Mouse (Mus musculus): ENCODE results near the gene Adamts12.

Adamts12 gene

DNA sequence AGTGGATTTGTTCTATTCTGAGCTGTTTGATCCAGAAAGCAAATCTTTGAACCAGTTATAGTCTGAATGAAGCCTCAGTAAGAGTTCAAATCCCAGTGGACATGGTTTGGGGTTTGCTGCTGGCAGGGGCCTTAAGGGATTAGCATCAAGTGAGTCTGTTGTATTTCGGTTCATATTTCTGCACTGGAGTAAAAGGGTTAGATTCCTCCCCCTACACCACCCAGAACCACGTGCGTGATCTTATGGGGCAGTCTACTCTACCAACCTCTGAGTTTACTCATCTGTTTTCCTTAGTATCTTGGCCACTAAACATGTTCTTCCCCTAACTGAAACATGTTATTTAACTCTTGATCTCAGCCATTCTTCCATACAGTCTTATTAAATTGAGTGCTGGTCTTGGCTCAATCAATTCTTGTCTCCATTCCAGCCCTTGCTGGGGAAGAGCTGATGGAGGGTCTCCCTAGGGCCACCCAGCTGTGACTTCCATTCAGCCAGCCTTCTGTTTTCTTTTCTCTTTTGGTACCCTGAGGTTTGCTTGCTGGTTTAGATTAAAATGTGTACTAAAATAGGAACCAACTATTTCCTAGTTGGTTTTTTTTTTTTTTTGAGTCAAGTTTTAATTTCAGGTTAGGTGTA is 11.3 kb downstream of the Adamts12 start:
- no peak for DNase-seq (ENCODE audit: low read depth, low spot score)

DNA sequence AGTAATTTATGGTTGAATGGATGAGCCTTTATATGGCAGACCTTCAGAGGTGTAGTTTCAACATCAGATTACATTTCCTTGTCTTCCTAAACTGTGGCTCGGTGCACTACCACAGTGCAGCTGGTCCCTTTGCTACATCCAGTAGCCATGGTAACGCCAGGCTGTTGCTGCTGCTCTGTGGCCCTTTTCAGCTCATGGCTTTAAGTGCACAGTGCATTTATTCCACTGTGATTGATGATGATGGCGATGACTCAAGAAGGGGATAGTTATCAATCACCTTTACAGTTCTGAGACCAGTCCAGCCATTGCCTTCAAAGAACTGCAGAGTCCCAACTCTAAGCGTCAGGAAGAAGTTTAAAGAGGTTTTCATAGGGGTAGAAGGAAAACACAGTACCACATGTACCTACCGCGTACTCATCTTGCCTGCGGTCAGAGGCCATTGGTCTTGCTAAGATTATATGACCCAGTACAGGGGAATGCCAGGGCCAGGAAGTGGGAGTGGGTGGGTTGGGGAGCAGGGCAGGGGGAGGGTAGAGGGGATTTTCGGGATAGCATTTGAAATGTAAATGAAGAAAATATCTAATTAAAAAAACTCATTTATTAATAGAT is 18.5 kb downstream of the Adamts12 start:
- no peak for DNase-seq (ENCODE audit: low read depth, low spot score)

DNA sequence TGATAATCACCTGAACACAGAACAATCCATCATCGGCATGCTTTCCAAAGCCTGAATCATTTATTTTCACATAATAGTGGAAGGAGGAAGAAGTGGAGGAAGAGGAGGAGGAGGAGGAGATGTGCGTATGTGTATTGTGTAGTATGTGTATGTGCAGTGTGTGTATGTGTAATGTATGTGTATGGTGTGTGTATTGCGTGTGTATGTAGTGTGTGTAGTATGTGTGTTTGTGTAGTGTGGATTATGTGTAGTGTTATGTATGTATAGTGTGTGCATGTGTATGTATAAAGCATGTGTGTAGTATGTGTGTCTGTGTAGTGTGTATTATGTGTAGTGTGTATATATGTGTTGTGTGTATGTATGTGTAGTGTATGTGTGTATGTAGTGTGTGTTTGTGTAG is 19.1 kb downstream of the Adamts12 start:
- DNase-seq (ENCODE audit: low read depth, low spot score): no peak

DNA sequence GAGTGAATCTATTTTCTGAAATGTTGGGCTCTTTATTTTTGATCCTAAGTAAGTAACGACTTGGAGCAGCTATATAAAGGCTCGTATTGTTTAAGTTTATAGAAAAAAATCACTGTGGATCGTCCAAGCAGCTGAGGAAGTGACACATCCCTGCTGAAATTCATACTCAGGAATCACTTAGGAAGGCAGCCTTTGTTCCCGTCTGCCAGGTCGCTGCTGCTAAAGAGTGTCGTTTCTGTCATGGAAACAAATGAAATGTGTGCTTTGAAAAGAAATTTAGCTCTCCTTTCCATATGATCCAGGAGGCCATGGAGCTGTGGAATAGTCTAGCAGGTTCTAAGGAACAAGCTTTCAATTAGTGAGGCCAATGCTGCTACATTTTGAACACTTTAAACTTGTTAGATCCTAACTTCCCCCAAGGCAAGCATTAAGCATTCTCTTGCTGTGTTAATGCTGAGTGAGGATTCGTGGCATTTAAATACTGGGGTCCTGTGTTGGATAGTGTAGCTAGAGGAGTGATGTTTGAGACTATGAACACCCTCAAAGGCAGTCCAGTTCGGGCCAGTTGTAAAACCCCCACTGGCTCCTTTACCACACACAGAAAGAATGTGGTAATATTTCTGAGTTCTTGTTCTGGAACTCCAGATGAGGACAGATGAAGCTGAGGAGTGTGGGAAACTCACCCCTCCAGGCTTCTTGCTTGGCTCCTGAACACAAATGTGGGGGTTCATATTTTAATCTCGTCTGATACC is 19.8 kb downstream of the Adamts12 start:
- no peak for DNase-seq (ENCODE audit: low read depth, low spot score)

DNA sequence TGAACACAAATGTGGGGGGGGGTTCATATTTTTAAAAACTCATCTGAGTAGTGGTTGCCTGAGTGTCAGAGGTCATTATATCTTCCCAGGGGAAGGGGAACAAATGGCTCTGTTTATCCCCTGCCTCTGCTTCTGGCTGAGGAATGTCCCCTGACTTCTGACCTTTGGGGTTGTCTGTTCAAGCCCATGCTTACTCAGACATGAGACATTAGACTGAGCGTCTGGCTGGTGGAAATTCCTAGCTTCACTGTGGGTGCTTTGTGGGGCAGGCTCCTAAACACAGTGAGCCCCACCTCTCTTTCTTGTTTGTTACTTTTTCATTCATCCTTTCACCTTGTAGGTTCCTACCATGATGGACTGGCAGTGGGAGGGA is 20.4 kb downstream of the Adamts12 start:
- DNase-seq (ENCODE audit: low read depth, low spot score): no peak

DNA sequence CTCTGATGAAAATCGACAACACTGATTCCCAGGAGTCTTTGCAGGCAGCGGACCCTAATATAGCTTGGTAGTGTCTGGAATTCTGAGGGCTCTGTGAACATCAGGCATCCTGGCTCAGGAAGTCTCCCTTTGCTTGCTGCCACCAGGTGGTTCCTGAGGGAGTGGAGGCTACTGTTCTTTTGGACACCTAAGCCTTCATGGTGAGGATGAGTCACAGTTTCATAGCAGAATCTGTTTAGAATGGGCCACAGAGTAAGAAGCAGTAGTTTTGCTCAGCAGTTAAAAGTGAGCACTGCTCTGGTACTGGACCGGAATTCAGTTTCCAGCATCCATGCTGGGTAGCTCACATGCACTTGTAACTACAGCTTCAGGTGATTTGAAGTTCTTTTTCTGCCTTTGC is 24.9 kb downstream of the Adamts12 start:
- DNase-seq (ENCODE audit: low read depth, low spot score): no peak

DNA sequence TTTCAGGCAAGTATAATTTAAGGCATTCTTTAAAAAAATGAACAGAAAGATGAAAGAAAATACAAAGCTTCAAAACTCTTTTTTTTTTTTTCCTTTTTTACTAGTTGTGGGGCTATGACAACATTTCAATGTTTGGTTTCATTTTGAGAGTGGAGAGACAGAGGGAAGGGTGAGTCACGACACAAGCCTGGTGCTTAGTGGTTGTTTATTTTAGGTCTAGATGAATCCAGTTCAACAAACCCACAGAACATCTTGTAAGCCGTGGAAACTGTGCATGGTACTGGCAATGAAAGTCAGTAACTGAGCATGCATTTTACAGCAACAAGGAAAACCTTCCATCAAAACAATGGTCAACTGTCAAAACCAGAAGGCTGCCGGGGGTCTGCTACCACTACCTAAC is 31.0 kb downstream of the Adamts12 start:
- DNase-seq (ENCODE audit: low read depth, low spot score): no peak

DNA sequence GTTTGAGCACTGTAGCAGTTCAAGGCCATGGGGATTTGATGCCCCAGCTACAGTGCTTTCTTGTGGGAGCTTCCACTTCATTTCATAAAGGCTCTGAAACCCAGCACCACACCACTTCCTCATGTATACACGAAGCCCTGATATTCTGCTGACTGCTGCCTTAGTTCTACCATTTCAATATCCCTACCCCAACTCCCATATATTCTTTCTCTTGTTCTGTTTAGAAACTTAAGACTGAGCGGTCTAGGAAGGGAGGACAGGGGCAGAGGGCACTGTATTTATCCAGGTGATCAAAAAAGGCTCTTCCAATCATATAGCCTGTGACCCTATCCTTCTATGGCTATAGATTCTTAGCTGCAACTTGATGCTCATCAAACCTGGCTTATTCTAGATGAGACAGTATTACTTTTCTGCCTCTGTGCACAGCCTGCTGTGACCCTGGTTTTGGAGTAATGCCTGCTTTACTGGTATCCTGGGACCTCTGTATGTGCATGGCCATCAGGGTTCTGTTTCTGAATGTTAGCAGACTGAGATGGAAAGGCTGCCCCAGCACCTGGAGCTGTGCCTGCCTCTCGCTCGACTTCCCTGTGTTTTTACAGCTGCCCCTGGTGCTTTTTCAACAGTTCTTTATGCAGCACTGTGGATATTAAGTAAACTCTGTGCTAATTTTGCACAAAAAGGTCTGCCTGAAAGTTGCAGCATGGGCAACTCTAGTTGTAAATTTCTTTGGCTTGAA is 33.5 kb downstream of the Adamts12 start:
- DNase-seq (ENCODE audit: low read depth, low spot score): no peak

DNA sequence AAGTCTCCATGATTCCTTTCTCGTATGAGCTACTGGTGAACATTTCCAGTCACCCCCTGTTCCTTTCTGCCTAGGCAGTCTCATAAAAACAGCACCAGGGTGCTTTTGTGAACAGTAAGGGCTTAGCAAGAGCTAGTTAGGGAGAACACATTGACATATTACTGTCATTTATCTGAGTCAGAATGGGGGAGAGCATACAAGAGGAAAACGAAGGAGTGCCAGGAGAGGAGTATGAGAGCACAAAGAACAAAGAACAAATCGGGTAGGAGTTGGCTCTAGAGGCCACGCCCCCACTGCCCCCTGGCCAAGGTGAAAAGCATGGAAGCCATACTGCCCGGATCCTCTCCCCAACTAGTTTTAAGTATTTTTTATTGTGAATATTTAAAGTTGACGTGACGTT is 34.4 kb downstream of the Adamts12 start:
- no peak for DNase-seq (ENCODE audit: low read depth, low spot score)

DNA sequence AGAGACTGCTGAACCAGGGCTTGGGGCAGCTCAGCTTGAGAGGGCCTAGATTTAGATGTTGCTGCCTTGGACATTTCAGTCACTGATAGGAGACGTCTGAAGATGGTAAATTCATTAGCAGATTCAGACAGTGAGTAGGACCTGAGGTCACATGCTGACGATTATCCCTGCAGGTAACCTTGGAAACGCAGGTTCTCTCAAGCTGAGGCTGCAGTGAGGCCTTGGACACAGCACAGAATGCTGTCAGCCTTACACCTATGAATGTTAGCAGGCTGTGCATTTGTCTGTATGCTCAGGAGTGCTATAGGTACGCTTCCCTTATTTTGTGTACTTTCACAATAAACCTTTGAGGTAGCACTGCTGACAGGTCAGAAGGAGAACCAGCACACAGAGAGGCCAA is 36.3 kb downstream of the Adamts12 start:
- DNase-seq (ENCODE audit: low read depth, low spot score): no peak

DNA sequence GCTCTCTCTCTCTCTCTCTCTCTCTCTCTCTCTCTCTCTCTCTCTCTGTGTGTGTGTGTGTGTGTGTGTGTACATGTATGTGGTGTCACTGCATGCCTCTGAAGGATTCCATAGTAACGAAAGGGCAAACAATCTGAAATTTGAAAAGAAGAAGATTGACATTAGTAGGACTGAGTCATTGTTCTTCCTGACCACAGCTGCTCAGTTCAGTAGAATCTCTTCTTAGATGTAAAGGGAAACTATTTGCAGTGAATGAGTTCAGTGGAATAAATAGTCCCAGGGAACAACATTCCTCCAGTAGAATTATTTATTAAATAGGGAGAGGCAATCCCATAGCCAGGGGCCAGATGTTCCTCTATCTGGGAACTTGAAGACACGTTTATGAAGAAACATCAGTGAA is 40.5 kb downstream of the Adamts12 start:
- DNase-seq (ENCODE audit: low read depth, low spot score): no peak

DNA sequence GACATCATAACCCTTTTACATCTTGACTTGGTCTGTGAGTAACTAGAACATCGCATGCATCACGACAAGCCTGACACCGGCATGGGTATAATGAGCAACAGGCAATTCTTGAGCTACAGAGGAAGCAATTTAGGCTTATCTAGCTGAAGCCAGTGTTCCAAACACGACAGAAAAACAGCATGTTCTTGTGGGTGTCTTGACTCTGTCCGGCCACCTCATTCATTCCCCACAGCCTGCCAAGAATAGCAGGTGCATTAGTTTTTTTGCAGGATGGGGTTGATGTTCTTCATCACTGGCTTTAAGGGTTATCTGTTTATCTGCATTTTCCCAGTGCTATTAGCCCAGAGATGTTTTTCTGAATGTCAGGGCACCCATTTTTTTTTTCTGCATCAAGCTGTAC is 42.8 kb downstream of the Adamts12 start:
- no peak for DNase-seq (ENCODE audit: low read depth, low spot score)

DNA sequence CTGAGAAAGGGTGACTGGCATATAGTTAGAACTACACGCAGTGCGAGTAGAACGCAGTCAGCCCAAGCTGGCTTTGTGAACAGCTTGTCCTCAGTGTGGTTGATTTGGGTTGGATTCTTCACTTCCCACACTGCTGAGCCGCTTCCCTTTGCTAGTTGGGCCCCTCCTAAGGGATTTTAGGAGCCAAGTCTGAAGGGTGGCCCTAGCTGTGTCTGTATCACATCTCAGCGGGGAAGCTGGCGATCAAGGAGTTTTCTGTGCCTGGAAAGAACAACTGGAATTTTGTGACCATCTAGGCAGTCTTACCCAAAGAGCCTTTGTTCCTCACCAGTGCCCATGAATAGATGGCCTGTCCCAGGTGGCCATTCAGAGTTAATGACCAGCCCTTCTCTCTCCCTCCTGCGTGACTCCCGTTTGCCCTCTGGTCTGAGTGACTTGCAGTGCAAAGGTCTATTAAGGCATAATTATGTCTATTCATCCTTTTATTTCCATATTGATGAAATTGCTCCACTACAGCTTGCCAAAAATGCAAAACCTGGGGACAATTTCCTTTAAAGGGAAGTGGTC is 50.1 kb downstream of the Adamts12 start:
- DNase-seq (ENCODE audit: low read depth, low spot score): no peak

DNA sequence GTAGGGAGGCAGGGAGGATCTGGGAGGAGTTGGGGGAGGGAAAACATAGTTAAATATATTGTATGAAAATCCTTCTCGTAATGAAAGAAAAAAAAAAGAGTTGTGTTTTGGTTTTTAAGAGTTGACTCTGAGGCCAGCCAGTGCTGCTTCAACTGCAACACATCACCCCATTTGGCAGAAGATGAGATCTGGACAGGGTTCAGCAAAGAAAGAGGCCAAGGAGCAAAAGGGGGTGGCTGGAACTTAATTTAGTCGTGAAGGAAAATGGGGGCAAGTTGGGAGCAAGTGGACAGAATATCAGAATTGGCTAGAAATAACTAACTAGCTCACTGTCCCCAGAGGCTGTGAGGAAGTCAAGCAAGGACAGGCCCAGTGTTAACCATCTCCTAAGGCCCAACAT is 51.7 kb downstream of the Adamts12 start:
- no peak for DNase-seq (ENCODE audit: low read depth, low spot score)

DNA sequence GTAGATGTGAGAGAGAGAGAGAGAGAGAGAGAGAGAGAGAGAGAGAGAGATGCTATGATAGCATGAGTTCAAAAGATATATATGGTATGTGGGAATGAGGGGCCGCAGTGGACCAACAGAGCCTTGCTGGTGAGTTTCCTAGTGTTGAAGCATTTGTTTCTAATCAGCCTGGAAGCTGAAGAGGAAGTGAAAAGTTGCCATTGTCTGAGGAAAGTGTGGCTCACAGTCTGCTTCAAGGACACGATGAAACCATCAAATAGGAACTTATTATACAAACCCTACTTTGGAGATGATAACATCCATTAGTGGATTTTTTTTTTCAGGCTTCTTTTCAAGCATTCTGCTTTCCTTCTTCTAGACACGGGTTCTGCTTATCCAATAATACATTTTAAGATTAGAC is 52.3 kb downstream of the Adamts12 start:
- DNase-seq (ENCODE audit: low read depth, low spot score): no peak

DNA sequence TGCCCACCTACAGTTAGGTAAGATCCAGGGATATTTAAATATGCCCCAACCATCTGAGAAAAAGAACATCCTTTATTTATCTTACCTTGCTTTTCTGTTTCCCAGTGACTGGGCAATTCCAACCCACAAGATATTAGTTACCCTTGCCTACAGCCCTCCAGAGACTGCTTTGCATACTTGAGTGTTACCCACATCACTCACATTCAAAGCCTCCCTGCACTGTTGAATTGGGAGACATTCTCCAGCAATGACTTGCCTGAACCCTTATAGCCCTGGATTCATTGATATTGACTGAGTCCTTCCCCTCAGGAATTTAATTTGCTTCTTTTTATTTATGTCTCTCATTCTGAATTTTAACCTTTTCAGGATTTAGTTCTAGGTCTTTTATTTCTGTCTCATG is 53.8 kb downstream of the Adamts12 start:
- DNase-seq (ENCODE audit: low read depth, low spot score): no peak

DNA sequence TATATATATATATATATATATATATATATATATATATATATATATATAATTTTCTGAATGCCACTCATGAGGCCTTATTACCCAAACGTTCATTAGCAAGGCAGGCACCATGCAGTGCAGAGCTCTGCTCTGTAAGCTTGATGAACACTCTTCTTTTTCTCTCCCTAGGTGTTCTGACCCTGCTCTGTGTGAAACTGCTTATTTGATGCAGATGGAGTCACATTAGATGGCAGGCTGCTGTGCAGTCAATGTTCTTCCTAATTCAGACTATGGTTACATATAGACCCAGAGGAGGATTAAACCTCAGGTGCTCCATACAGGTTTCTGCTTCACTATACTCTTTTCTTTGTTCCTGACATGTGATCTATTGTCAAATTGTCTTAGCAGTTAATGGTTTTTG is 57.1 kb downstream of the Adamts12 start:
- DNase-seq (ENCODE audit: low read depth, low spot score): no peak

DNA sequence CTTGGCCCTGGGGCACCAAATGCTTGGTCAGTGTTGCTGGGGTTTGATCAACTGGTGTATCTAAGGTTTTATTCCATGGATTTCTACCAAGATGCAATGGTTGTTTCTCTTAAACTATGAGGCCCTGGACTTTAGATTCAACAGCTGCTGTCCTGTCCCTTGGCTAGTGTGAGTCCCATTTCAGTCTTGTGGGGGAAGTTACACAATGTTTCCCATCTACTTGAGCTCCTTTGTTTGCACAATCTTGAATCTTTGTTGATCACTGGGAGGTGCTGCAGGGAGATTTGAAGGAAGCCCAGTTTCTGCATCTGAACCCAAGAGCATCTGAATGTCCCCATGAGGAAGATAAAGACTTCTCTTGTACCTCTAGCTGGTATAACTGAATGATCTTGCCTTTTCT is 60.8 kb downstream of the Adamts12 start:
- DNase-seq (ENCODE audit: low read depth, low spot score): no peak

DNA sequence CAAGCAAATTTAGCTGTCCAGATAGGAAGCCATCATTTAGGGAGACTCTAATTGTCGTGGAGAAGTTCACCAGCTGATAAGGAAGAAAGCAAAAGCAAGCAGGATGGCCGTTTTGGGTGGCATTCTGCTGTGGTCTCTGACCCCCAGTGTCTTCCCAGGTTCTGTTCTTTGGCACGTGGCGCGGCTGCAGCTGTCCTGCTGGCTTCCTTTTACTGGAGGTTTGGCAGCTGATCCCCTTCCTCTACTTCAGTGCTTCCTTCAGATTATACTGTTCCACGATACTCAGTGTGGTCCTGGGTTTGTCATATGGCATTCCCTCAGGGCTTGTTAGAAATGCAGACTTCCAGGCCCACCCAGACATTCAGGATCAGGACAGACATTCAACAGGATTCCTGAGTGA is 63.9 kb downstream of the Adamts12 start:
- DNase-seq (ENCODE audit: low read depth, low spot score): no peak

DNA sequence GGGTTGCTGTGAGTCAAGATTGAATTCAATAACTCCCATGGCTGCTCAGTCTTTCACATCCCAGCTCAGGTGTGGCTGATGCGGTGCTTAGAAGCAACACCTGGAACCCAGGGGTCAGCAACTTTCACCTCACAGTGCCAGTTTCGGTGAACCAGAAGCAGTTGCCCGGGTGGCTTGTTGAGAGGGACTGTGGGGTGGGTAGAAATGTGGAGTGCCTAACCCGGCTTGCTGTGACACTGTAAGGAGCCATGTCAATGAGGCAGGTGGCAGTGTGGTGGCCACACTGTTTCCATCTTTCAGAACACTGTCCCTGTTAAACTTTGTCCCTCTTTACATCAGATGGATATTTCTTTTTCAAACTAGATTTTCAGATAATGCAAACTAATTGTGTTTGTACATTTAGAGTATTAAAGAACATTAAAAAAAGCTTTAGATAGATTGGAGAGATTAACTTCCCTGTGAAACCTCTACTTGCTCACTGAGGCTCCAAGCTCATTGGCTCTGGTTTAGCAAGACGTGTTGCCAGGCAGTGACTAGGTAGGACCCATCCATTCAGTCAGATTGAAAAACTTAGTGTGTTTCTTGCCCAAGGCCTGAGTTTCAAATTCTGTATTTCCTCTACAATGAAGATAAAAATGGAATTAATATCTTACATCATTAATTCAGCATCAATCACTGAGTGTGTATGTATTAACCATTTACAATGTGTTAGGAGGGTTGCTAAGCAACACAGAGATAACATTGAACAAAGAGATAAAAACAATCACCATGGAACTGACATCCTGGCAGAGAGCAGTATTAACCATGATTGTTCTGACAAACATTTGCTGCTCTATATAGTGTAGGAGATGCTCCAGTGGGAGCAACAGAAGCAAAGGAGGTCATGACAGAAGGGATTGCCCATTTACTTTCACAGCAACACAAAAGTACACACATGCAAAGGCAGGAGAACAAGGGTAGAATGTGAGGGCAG is 68.3 kb downstream of the Adamts12 start:
- DNase-seq (ENCODE audit: low read depth, low spot score): no peak

DNA sequence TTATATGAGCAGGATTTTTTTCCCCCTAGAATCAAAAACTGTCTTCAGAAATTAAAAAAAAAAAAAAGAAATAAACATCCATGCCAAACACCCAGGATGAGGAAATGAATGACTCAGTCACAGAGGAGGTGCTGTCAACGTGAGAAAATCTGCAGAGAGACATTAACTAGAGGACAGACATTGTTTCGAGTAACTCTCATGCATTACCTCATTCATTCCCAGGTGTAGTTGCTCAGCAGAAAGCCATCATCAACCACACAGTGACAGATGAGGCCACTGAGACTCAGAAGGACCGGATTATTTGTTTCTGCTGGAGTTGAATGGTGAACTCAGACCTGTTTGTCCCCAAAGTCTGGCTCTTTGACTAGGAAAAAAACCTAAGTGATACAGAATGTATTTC is 81.0 kb downstream of the Adamts12 start:
- DNase-seq (ENCODE audit: low read depth, low spot score): no peak

Data from retina, postnatal 7 days (tissue).